Mouse (Mus musculus): ENCODE results near the gene Asxl1.

Gene Asxl1

DNA sequence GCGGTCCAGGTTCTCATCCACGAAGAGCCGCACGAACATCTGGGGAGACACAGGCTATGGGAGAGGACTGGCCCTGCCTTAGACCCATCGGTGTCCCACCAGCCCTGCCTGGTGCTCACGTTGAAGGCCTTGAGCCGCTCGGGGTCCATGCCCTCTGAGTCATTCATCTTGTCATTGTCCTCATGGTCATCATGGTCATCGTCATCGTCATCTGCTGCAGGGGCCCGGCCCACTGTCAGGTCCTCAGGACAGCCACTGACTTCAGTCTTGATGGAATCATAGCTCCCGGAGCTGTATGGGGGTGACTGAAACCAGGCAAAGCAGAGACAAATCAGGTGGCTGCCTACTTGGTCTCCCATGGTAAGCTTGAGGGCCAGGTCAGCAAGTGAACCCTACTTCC, 72.2 kb downstream of the Asxl1 start:
- no peak for DNase-seq

GRCm38 (mm10) chr2:153418381-153418780, 72.8 kb downstream of the Asxl1 start:
- no peak for DNase-seq

GRCm38 (mm10) chr2:153421233-153421632, 75.6 kb downstream of the Asxl1 start:
- no peak for DNase-seq

GRCm38 (mm10) chr2:153422051-153422450, 76.4 kb downstream of the Asxl1 start:
- peak; percentile 30 for DNase-seq

DNA sequence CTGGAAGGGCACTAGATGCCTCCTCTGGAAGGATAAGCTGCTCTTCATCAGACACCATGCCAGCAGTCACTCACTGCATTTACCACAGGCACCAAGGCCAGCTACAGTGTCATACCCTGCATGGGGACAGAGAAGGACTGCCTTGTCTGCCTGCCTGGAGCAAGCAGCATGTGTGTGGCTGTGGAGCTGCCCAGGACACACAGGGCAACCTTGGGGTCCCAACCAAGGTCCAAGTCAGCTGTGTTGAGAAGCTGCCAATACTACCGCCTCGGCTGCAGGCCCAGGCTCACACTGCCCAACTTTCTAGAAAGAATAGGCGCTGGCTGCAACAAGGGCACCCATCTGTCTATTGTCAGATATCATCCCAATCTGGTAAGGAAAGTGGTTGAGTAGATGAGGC, 77.5 kb downstream of the Asxl1 start:
- no peak for DNase-seq

GRCm38 (mm10) chr2:153424557-153424956, 78.9 kb downstream of the Asxl1 start:
- no peak for DNase-seq

GRCm38 (mm10) chr2:153425124-153425844, 79.7 kb downstream of the Asxl1 start:
- no peak for DNase-seq

GRCm38 (mm10) chr2:153425998-153426670, 80.5 kb downstream of the Asxl1 start:
- no peak for DNase-seq

GRCm38 (mm10) chr2:153426931-153427330, 81.3 kb downstream of the Asxl1 start:
- DNase-seq, result no peak

GRCm38 (mm10) chr2:153428485-153428884, 82.9 kb downstream of the Asxl1 start:
- peak; percentile 33 for DNase-seq

DNA sequence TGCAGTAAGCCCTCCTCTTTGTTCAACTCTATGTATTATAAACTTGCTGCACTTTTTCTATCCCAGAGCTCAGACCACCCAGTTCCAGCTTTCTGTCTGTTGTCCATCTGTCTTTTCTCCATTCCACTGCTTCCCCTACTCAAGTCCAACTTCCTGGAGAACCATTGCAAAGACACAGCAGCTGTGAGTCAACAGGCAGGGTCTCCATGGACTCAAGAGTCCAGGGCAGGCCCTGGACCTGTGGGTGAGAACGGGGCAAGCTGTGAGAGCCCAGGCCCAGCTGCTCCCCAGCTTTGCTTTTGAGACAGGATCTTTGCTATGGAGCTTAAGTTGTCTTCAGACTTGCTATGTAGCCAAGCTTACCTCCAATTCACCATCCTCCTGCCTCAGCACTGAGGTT, 84.9 kb downstream of the Asxl1 start:
- no peak for DNase-seq

DNA sequence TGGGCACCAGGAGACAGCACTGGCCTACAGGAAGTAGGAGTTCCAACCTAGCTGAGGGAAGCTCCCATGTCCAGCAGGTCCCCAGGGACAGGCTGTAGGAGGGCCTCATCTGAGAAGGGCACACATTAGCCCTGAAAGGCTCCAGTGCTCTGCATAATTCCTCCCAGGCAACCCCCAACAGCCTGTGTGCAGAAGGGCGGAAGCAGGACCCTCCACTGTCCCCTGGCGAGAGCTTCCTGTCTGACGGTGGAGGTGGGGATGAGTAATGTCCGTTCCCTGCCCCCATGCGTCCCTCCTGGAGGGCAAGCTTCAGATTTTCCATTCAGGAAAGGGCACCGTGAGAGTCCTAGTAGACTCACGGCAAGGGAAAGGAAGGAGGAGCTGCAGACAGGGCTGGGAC, 86.9 kb downstream of the Asxl1 start:
- DNase-seq, result peak; percentile 42

- no peak for DNase-seq
Observed at GRCm38 (mm10) chr2:153433859-153434258, 88.2 kb downstream of the Asxl1 start.

- no peak for DNase-seq
Observed at GRCm38 (mm10) chr2:153434880-153435831, 89.5 kb downstream of the Asxl1 start.

GRCm38 (mm10) chr2:153436641-153437305, 91.1 kb downstream of the Asxl1 start:
- peak; percentile 71 for DNase-seq

DNA sequence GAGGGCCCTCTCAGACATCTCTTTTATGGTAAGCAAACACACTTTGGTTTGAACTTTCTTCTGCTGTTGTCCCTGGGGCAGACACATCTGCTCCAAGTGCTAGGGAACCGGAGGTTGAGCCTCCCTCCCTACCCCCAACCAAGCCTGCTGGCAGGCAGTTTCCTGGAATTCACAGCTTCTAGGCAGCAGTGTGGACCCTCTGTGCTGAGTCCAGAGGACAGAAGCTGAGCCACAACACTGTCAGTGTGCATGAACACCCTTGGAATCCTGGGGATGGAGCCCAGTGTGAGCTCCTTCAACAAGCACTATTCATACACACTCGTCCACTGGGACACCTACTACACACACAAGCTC, 91.7 kb downstream of the Asxl1 start:
- DNase-seq, result no peak

- DNase-seq, result no peak
Observed at GRCm38 (mm10) chr2:153440755-153441154, 95.1 kb downstream of the Asxl1 start.

DNA sequence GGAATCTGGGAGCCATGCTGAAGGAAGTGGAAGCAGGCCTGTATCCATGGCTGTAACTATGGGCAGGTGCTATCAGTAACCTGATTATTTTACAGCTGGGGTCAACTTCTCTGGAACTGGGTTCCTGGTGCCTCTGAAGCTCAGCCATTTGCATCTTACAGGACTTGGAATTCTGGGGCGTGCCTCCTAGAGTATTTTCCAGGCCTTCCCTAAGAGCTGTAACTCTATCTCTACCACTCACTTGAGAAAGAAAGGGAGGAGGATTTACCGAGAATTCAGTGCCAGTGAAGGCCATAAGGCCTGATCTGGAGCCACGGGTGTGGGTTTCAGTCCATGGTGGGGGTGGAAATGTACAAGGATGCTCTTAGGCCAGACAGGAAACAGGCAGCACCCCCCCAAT, 95.6 kb downstream of the Asxl1 start:
- DNase-seq, result no peak

GRCm38 (mm10) chr2:153442720-153443119, 97.1 kb downstream of the Asxl1 start:
- DNase-seq, result no peak

GRCm38 (mm10) chr2:153443434-153444240, 98.0 kb downstream of the Asxl1 start:
- peak; percentile 47 for DNase-seq

- peak; percentile 75 for DNase-seq
Observed at GRCm38 (mm10) chr2:153444254-153445136, 98.9 kb downstream of the Asxl1 start.
